Mouse (Mus musculus): ENCODE results near the gene Pfdn6. TPM values are rescaled to one million over a fixed set of nuclear protein-coding genes. Genes with fewer than 3 reads are reported as not detected.

The Pfdn6 gene
- polyA plus RNA-seq, 1 experiment from 2014 or later = 240 TPM

GRCm38 (mm10) chr17:33940981-33941380, 838 bp upstream of the Pfdn6 start:
- Histone ChIP-seq H3K4me1 (peaks cover 27% of the 10 kb centered on the region), H3K9me3 (replicated peaks) (no peaks in the 10 kb centered on the region), H3K4me3 (peak overlapping the region; percentile 95), H3K27me3 (ENCODE audit: low read depth, poor library complexity, severe bottlenecking) (no peaks in the 10 kb centered on the region), H3K36me3 (peaks cover 72% of the 10 kb centered on the region), H3K27ac (replicated peaks) (peak overlapping the region; percentile 89)
- WGBS = 3% methylated on average over 26 of the region's 26 CpGs
- no peak for DNase-seq (ENCODE audit: low spot score)

- 78% methylated on average over 11 of the region's 11 CpGs for WGBS
- no peak for DNase-seq (ENCODE audit: low spot score)
- H3K9me3 ChIP-seq (replicated peaks) = no peaks in the 10 kb centered on the region
- peak overlapping the region; percentile 95 for H3K4me3 ChIP-seq
- peaks cover 27% of the 10 kb centered on the region for H3K4me1 ChIP-seq
- H3K36me3 ChIP-seq = peaks cover 72% of the 10 kb centered on the region
- H3K27ac ChIP-seq (replicated peaks) = no peak overlapping the region
- no peaks in the 10 kb centered on the region for H3K27me3 ChIP-seq (ENCODE audit: low read depth, poor library complexity, severe bottlenecking)
Observed at GRCm38 (mm10) chr17:33938783-33939182, 1.4 kb downstream of the Pfdn6 start.

GRCm38 (mm10) chr17:33936993-33937392, 3.1 kb downstream of the Pfdn6 start:
- no peak overlapping the region for H3K27ac ChIP-seq (replicated peaks)
- H3K36me3 ChIP-seq = peaks cover 72% of the 10 kb centered on the region
- H3K9me3 ChIP-seq (replicated peaks) = no peaks in the 10 kb centered on the region
- H3K4me3 ChIP-seq = 0 out of 2 replicates have a peak overlapping the region, but pooled peaks have one; percentile 16
- H3K27me3 ChIP-seq (ENCODE audit: low read depth, poor library complexity, severe bottlenecking) = no peaks in the 10 kb centered on the region
- WGBS = 86% methylated on average over 15 of the region's 15 CpGs
- DNase-seq (ENCODE audit: low spot score) = no peak
- peaks cover 28% of the 10 kb centered on the region for H3K4me1 ChIP-seq

DNA sequence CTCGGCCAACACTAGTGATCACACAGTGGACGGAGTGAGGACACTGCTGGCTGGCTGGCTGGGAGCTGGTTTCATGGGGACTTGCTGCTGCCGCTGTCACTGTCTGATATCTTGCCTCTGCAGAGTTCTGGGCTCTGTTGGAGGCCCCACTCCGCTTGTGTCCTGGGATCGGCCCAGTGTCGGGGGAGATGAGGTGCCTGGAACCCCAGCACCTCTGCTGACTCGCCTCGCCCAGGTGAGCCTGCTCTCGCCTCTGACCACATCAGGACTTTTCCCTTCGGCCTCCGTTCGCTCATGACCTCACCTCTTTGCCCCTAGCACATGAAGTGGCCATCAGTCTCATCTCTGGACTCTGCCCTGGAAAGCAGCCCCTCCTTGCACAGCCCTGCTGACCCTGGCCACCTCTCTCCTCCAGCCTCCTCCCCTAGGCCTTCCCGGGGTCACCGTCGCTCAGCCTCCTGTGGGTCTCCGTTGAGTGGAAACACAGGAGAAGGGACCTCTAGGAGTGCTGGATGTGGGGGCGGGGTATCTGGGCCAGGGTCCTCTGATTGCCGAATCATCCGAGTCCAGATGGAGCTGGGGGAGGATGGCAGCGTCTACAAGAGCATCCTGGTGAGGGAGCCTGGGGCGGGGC, 4.6 kb downstream of the Pfdn6 start:
- WGBS = 89% methylated on average over 21 of the region's 21 CpGs
- Histone ChIP-seq H3K36me3 (peaks cover 71% of the 10 kb centered on the region), H3K27me3 (ENCODE audit: low read depth, poor library complexity, severe bottlenecking) (no peaks in the 10 kb centered on the region), H3K9me3 (replicated peaks) (no peaks in the 10 kb centered on the region), H3K27ac (replicated peaks) (no peak overlapping the region), H3K4me1 (peaks cover 29% of the 10 kb centered on the region), H3K4me3 (peak overlapping the region; percentile 23; the same call in 1 of the 2 replicates)
- no peak for DNase-seq (ENCODE audit: low spot score)

DNA sequence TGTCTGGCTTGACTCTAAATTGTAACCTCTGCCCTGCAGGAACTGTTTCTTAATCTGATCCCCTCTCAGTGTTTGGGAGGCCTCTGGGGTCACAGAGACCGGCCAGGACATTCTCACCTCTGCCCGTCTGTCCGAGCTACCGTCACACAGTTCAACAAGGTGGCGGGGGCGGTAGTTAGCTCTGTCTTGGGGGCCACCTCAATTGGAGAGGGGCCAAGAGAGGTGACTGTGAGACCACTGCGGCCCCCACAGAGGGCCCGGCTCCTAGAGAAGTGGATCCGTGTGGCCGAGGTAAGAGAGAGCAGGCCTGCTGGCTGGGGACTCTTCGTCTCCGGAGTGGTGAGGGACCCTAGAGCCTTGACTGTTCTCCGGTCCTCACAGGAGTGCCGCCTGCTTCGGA, 7.2 kb downstream of the Pfdn6 start:
- Histone ChIP-seq H3K9me3 (replicated peaks) (no peaks in the 10 kb centered on the region), H3K4me1 (peaks cover 37% of the 10 kb centered on the region), H3K36me3 (peaks cover 58% of the 10 kb centered on the region), H3K27ac (replicated peaks) (no peak overlapping the region), H3K4me3 (no peak overlapping the region), H3K27me3 (ENCODE audit: low read depth, poor library complexity, severe bottlenecking) (no peaks in the 10 kb centered on the region)
- WGBS = 92% methylated on average over 15 of the region's 15 CpGs
- DNase-seq (ENCODE audit: low spot score) = no peak

- Histone ChIP-seq H3K4me1 (peaks cover 41% of the 10 kb centered on the region), H3K4me3 (0 out of 2 replicates have a peak overlapping the region, but pooled peaks have one; percentile 8), H3K27ac (replicated peaks) (no peak overlapping the region), H3K9me3 (replicated peaks) (no peaks in the 10 kb centered on the region), H3K27me3 (ENCODE audit: low read depth, poor library complexity, severe bottlenecking) (no peaks in the 10 kb centered on the region), H3K36me3 (peaks cover 56% of the 10 kb centered on the region)
- DNase-seq (ENCODE audit: low spot score) = no peak
- 87% methylated on average over 14 of the region's 14 CpGs for WGBS
Observed at GRCm38 (mm10) chr17:33932448-33932847, 7.7 kb downstream of the Pfdn6 start.

- H3K4me1 ChIP-seq = peaks cover 41% of the 10 kb centered on the region
- H3K36me3 ChIP-seq = peaks cover 53% of the 10 kb centered on the region
- peak overlapping the region; percentile 16; the same call in 1 of the 2 replicates for H3K4me3 ChIP-seq
- no peaks in the 10 kb centered on the region for H3K27me3 ChIP-seq (ENCODE audit: low read depth, poor library complexity, severe bottlenecking)
- WGBS = 89% methylated on average over 11 of the region's 11 CpGs
- H3K9me3 ChIP-seq (replicated peaks) = no peaks in the 10 kb centered on the region
- no peak for DNase-seq (ENCODE audit: low spot score)
- no peak overlapping the region for H3K27ac ChIP-seq (replicated peaks)
Observed at GRCm38 (mm10) chr17:33931947-33932346, 8.2 kb downstream of the Pfdn6 start.

DNA sequence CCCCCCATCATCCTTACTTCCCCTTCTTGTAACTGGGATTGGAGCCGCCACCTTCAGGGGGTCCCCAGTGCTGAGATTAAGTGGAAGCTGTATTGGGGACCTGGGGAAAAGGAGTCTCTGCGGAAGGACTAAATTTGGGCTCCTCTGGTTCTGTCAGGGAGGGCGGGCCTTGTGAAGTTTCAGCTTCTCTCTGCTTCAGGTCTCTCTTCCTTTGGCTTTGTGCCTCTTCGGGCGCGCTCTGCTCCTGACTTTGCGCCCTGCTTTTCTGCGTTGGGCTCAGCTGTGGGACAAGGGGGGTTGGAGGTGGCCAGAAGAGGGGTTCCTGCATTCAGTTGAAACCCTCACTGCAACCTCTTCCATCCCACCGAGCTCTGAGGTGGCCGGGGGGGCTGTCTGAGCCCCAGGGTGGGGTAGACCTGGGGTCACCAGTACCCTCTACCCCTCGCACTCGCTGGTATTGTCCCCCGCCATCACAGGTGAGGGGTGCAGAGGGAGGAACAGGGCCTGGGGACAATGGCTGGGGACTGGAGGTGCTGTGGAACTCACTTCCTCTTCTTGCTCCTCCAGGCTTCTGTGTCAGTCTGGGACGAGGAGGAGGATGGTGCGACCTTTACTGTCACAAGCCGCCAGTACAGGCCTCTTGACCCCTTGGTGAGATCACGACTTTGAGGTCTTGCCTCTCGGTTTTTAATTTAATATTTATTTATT, 8.8 kb downstream of the Pfdn6 start:
- peaks cover 41% of the 10 kb centered on the region for H3K4me1 ChIP-seq
- no peaks in the 10 kb centered on the region for H3K27me3 ChIP-seq (ENCODE audit: low read depth, poor library complexity, severe bottlenecking)
- H3K4me3 ChIP-seq = peak overlapping the region; percentile 97
- peak overlapping the region; percentile 93; the same call in 1 of the 2 replicates for H3K27ac ChIP-seq (replicated peaks)
- WGBS = 32% methylated on average over 18 of the region's 18 CpGs
- H3K9me3 ChIP-seq (replicated peaks) = no peaks in the 10 kb centered on the region
- no peak for DNase-seq (ENCODE audit: low spot score)
- peaks cover 51% of the 10 kb centered on the region for H3K36me3 ChIP-seq

- H3K27ac ChIP-seq (replicated peaks) = peak overlapping the region; percentile 93
- DNase-seq (ENCODE audit: low spot score) = peak; percentile 44
- H3K4me3 ChIP-seq = peak overlapping the region; percentile 97
- H3K27me3 ChIP-seq (ENCODE audit: low read depth, poor library complexity, severe bottlenecking) = no peaks in the 10 kb centered on the region
- under 1% methylated on average over 45 of the region's 45 CpGs for WGBS
- H3K4me1 ChIP-seq = peaks cover 41% of the 10 kb centered on the region
- H3K9me3 ChIP-seq (replicated peaks) = no peaks in the 10 kb centered on the region
- H3K36me3 ChIP-seq = peaks cover 51% of the 10 kb centered on the region
Observed at GRCm38 (mm10) chr17:33930280-33931158, 9.6 kb downstream of the Pfdn6 start.

DNA sequence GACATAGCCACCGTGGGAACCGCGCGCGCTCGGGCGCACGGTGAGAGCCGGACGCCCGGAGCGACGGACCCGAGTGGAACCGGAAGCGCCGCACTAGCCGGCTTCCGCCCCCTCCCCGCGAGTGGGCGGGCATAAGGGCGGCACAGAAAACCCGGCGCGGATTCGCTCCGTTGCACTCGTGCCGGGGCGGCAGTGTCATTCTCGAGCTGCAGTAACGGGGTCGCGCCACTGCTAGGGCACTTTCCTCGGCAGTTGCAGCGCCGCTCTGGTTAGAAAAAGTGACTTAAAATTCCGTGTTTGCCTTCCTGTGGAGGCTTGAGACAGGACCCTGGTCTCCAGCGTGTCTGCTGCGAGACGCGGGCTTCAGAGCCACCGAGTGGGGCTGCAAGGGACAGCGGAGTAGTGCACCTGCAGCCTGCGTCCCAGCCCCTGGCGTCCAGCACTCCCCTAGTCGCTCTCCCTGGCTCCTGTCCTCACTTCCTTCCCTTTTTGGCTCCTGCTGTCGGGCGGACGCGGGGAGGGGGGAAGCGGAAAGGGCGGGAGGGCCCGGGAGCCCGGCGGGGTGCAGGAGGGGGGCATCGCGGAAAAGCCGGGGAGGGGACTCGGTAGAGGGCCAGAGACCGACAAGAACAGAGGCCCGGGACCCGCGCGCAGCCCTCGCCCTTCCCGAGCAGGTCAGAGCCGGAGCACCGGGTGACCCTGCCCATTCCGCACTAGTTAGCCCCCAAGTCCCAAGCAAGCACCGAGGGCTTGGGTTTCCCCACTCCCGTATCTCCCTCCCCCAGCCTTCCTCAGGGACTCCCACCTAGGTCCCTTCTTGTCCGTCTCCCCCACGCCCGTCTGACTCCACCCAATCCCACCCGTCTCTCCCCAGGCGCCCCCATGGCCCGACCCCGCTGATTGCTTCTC, 10.5 kb downstream of the Pfdn6 start, which contains the start of gene Rgl2:
Rgl2 (plus strand) TSS at position 173 of the 909 bp plus-strand sequence.
- H3K4me1 ChIP-seq = peaks cover 41% of the 10 kb centered on the region
- H3K4me3 ChIP-seq = peak within 1 kb of the TSS; percentile 97
- peaks cover 50% of the 10 kb centered on the region for H3K36me3 ChIP-seq
- peak; percentile 95 for DNase-seq (ENCODE audit: low spot score)
- WGBS = under 1% methylated on average over 73 of the region's 80 CpGs
- peak within 1 kb of the TSS; percentile 93 for H3K27ac ChIP-seq (replicated peaks)
- H3K27me3 ChIP-seq (ENCODE audit: low read depth, poor library complexity, severe bottlenecking) = no peaks in the 10 kb centered on the region
- H3K9me3 ChIP-seq (replicated peaks) = no peaks in the 10 kb centered on the region

DNA sequence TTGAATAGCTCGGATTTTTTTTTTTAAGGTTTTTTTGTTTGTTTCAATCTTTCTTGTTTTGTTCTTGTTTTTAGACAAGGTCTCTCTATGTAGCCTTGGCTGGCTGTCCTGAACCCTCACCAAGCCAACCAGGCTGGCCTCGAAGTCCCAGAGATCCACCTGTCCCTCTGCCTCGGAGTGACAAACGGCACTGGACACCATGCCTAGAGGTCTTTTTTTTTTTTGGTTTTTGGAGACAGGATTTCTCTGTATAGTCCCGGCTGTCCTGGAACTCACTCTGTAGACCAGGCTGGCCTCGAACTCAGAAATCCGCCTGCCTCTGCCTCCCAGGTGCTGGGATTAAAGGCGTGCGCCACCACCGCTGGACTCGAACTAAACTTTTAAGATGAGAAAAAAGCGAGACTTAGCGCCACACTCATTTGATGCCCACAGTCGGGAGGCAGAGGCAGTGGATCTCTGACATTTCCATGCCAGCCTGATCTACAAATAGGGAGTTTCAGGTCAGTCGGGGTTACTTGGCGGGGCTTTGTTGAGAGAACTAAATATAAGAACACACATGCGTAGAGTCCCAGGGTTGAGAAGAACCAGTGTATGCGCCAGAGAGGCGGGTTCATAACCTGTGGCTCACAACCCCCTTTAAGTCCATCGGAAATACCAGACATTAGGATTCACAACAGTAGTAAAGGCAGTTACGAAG, 11.7 kb downstream of the Pfdn6 start:
- Histone ChIP-seq H3K4me1 (peaks cover 41% of the 10 kb centered on the region), H3K27ac (replicated peaks) (peak overlapping the region; percentile 93)
- WGBS = 63% methylated on average over 21 of the region's 21 CpGs

More for the DNA sequence above, 11.7 kb downstream of the Pfdn6 start:
- peaks cover 38% of the 10 kb centered on the region for H3K36me3 ChIP-seq
- H3K27me3 ChIP-seq (ENCODE audit: low read depth, poor library complexity, severe bottlenecking) = no peaks in the 10 kb centered on the region
- H3K9me3 ChIP-seq (replicated peaks) = no peaks in the 10 kb centered on the region
- no peak for DNase-seq (ENCODE audit: low spot score)
- H3K4me3 ChIP-seq = peak overlapping the region; percentile 97
